10 mouse cellular contexts compared by ENCODE assay signal in the genomic region with DNA sequence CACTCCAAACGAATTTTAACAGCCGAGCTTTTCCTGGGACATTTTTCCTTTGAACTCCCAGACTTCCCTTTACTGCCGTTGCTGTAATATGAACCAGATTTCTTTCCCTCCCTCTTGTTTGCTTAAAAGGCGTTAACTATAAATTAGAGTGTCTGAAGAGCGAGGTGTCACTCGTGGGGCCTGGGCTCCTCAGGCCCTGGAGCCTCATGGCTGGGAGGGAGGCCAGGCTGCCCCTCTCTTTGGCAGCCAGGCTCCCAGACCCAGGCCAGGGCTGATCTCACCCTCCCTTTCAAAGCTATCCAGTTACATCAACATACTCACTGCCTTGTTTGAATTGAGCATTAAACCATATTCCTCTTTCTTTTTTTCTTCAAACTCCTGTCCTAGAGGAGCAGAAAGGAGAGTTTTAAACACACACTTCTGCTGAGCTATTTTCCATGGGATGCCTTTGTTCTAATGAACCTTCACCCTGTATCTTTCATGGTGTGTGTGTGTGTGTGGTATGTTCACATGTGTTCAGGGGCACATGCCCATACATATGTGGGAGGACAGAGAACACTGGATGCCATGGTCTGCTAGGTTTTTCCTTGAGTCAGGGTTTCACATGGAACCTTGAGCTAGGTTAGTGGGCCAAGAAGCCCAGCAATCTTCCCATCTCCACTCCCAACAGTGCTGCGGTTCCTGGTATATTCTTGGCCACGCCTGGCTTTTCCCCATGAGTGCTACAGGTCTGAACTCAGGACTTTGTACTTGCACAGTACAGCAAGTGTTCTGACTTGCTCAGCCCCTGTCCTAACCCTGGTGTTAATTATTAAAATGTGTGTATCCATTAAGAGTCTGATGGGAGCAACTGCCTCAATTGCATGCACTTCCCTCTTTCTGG.
A peak's percentile ranks its signal among the peaks of the same experiment; 100 is the strongest.
DNase-seq lines count a peak whose midpoint lies in the region; ATAC-seq and TF ChIP-seq lines count a peak whose summit lies in the region.
"Had no signal": no experiment of that assay in that cellular context is flagged by ENCODE, and none has a peak within 500 bp of the region (broad histone marks: within the 10 kb centered on the region; RNA-seq: fewer than 3 reads in every experiment).

No protein-coding gene starts in this region.

- DNase-seq in liver, embryonic 11.5 days (ENCODE audit: low spot score) = no peak
- peak; percentile 95 for DNase-seq in kidney, postnatal 0 days (ENCODE audit: low spot score)
- peak; percentile 18 for DNase-seq in skeletal muscle tissue, adult 2 months (ENCODE audit: low read depth, low spot score)
- no peak for DNase-seq in adrenal gland, postnatal 4 days (ENCODE audit: low spot score in 2 of 2)
- DNase-seq in thymus, postnatal 4 days = no peak
- DNase-seq: adrenal gland, postnatal 25 days; thymus, postnatal 25 days had no signal

- no peak for TF ChIP-seq CTCF in embryonic fibroblast, embryonic 13.5 days (IDR thresholded peaks at IDR 0.05; ENCODE audit: borderline replicate concordance, insufficient read depth, low read length)
- no peak for TF ChIP-seq CTCF in kidney, postnatal 0 days (IDR thresholded peaks at IDR 0.05; ENCODE audit: low read depth)

- no peak for TF ChIP-seq POLR2A in embryonic fibroblast, embryonic 13.5 days (IDR thresholded peaks at IDR 0.05; ENCODE audit: low read depth, low read length)

- peaks cover 2% of the 10 kb centered on the region; the same call in 1 of the 2 replicates for H3K4me1 ChIP-seq in liver, embryonic 15.5 days (replicated peaks)
- no peaks in the 10 kb centered on the region for H3K4me1 ChIP-seq in liver, embryonic 11.5 days (replicated peaks; ENCODE audit: control insufficient read depth, insufficient read depth, low read length)
- peaks cover 5% of the 10 kb centered on the region; the same call in 1 of the 2 replicates for H3K4me1 ChIP-seq in embryonic fibroblast, embryonic 13.5 days (ENCODE audit: control insufficient read depth, insufficient read depth, low read length)
- peaks cover 9% of the 10 kb centered on the region; the same call in 1 of the 2 replicates for H3K4me1 ChIP-seq in kidney, postnatal 0 days (replicated peaks; ENCODE audit: insufficient read depth, low read length)

- no peak overlapping the region for H3K9ac ChIP-seq in liver, embryonic 15.5 days
- no peak overlapping the region for H3K9ac ChIP-seq in liver, embryonic 11.5 days (ENCODE audit: low read depth, low read length)
- no peak overlapping the region for H3K9ac ChIP-seq in kidney, postnatal 0 days (ENCODE audit: low read depth, low read length)

- H3K4me2 ChIP-seq in liver, embryonic 15.5 days = no peak overlapping the region
- no peak overlapping the region for H3K4me2 ChIP-seq in liver, embryonic 11.5 days
- no peak overlapping the region for H3K4me2 ChIP-seq in kidney, postnatal 0 days (ENCODE audit: low read length)

- no peak overlapping the region for H3K27ac ChIP-seq in liver, embryonic 15.5 days (replicated peaks)
- no peak overlapping the region for H3K27ac ChIP-seq in liver, embryonic 11.5 days (ENCODE audit: low read depth, low read length)
- peak overlapping the region; percentile 55 for H3K27ac ChIP-seq in embryonic fibroblast, embryonic 13.5 days (ENCODE audit: insufficient read depth, low read length)
- peak overlapping the region; percentile 84 for H3K27ac ChIP-seq in kidney, postnatal 0 days

- no peaks in the 10 kb centered on the region for H3K9me3 ChIP-seq in liver, embryonic 15.5 days (replicated peaks)
- no peaks in the 10 kb centered on the region for H3K9me3 ChIP-seq in liver, embryonic 11.5 days (ENCODE audit: control insufficient read depth, low read length)
- no peaks in the 10 kb centered on the region for H3K9me3 ChIP-seq in kidney, postnatal 0 days (replicated peaks; ENCODE audit: low read length)

- no peaks in the 10 kb centered on the region for H3K27me3 ChIP-seq in liver, embryonic 15.5 days
- no peaks in the 10 kb centered on the region for H3K27me3 ChIP-seq in liver, embryonic 11.5 days (replicated peaks; ENCODE audit: control insufficient read depth, insufficient read depth, low read length)
- H3K27me3 ChIP-seq in kidney, postnatal 0 days (ENCODE audit: insufficient read depth, low read length) = no peaks in the 10 kb centered on the region

- no peak overlapping the region for H3K4me3 ChIP-seq in liver, embryonic 15.5 days (replicated peaks)
- H3K4me3 ChIP-seq in liver, embryonic 11.5 days (ENCODE audit: low read depth, low read length) = no peak overlapping the region
- no peak overlapping the region for H3K4me3 ChIP-seq in embryonic fibroblast, embryonic 13.5 days (ENCODE audit: insufficient read depth, low read length)
- no peak overlapping the region for H3K4me3 ChIP-seq in kidney, postnatal 0 days (replicated peaks; ENCODE audit: low read depth, low read length)

- WGBS in liver, embryonic 15.5 days (ENCODE audit: insufficient replicate concordance) = 37% methylated on average over 8 of the region's 8 CpGs
- 58% methylated on average over 8 of the region's 8 CpGs for WGBS in liver, embryonic 11.5 days
- 17% methylated on average over 8 of the region's 8 CpGs for WGBS in kidney, postnatal 0 days

- no peaks in the 10 kb centered on the region for H3K36me3 ChIP-seq in liver, embryonic 15.5 days (replicated peaks)
- H3K36me3 ChIP-seq in liver, embryonic 11.5 days (ENCODE audit: control insufficient read depth, insufficient read depth, low read length) = no peaks in the 10 kb centered on the region
- H3K36me3 ChIP-seq in kidney, postnatal 0 days (ENCODE audit: insufficient read depth, low read length) = no peaks in the 10 kb centered on the region

- ATAC-seq in liver, embryonic 15.5 days (ENCODE audit: insufficient read depth) = peak; percentile 57; the same call in 1 of the 2 replicates
- ATAC-seq in liver, embryonic 11.5 days (replicated peaks; ENCODE audit: low FRiP score) = no peak
- peak; percentile 91 for ATAC-seq in kidney, postnatal 0 days (replicated peaks; ENCODE audit: low FRiP score, low read depth)
- no peak for ATAC-seq in megakaryocyte, adult 5-6 weeks (ENCODE audit: poor library complexity, severe bottlenecking)

Comparison
In these comparisons a context has a peak if more than half of its experiments do, and no peak if none do; other contexts are left out.
1. ATAC-seq: peak in liver, embryonic 15.5 days (single experiment) and kidney, postnatal 0 days (single experiment); none in liver, embryonic 11.5 days (single experiment) and megakaryocyte, adult 5-6 weeks (single experiment).
2. H3K27ac ChIP-seq: peak in embryonic fibroblast, embryonic 13.5 days (single experiment) and kidney, postnatal 0 days (single experiment); none in liver, embryonic 15.5 days (single experiment) and liver, embryonic 11.5 days (single experiment).
3. DNase-seq: peak in kidney, postnatal 0 days (single experiment) and skeletal muscle tissue, adult 2 months (single experiment); none in liver, embryonic 11.5 days (single experiment), adrenal gland, postnatal 4 days (0 of 2) and thymus, postnatal 4 days (single experiment).